Mouse (Mus musculus) megakaryocyte-erythroid progenitor cell, adult 5-6 weeks (primary cell): ENCODE measurements around the gene Selenoi. TPM values are rescaled to one million over a fixed set of nuclear protein-coding genes. Genes with fewer than 3 reads are reported as not detected.

Source experiments
- ATAC-seq: replicated peaks from 2 replicates; pipeline ENCODE4 v1.8.0; 2016; ENCODE audit warnings: mild to moderate bottlenecking, inconsistent platforms; ENCODE audit not compliant: severe bottlenecking, poor library complexity, low FRiP score, low TSS enrichment
- total RNA-seq, 2 experiments: library from RNA; stranded (forward) in 1 of 2; stranded (reverse) in 1 of 2; fragments of 200-1000, 215-1000 nt in 1 of 2; fragments of >200 nt in 1 of 2; fragmentation: Nextera tagmentation in 1 of 2; gene quantifications; 2 replicates each; pipeline ENCODE4 v1.2.3; 2014 to 2017

Gene Selenoi
- total RNA-seq, 2 experiments from 2014 or later, result 34.1 to 120 TPM

DNA sequence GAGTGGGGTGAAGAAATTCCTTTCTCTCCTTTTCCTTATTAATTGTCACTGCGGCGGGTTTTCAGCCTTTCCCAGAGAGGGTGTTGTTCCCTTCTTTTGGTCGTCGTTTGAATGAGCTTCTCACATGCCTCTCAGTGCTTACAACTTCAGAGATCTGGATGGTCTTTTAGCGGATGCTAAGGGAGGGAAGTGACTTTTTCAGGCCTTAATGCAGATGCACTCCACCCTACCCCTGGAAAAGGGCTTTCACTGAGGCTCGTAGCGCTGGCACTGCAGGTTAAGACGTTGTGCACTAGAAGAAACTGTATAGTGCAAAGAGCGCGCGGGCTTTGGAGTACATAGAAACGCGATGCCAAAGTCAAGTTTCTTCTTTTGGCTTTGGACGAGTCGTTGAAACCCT is 661 bp downstream of the Selenoi start:
- ATAC-seq, result no peak

- ATAC-seq, result no peak; the same call in 1 of the 2 replicates
These were observed 1.6 kb downstream of the Selenoi start for GRCm38 (mm10) chr5:30233979-30234378.

DNA sequence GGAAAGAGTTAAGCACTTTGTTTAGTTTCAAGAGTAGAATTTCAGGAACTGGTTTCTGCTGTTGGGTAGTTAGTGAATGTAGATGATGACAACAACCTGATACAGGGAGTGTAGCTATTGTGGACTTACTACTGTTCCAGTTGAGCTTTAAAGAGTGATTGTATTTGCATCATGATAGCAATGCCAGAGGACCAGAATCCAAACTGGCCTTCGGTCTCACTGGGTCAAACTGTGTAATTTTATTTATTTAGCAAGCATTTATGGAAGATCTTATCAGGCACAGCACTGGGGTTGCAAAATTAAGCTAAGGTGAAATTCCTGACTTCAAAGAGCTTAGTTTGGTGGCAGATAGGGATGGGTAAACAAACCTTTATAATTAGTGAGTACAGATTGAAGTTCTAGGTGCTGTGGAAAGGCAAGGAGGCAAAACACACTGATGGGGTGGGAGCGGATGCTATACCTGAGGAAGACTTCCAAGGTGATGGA is 3.3 kb downstream of the Selenoi start:
- ATAC-seq, result no peak

DNA sequence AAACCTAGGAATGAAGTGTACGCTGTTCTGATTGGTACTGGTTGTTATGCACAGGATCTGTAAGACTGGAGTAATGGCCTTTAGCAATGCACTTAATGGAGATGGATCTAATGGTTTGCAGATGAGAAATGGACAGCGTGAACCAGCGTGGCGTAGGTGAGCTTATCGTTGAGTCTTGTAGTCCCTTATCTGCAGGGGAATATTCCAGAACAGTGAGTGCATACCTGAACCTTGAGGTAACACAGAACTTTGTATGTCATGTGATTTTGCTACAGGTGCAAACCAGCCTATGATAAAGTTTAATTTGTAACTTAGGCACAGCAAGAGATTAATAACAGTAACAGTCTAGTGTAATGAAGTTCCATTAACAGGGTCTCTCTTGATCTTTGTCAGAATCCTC is 6.2 kb downstream of the Selenoi start:
- ATAC-seq, result no peak

DNA sequence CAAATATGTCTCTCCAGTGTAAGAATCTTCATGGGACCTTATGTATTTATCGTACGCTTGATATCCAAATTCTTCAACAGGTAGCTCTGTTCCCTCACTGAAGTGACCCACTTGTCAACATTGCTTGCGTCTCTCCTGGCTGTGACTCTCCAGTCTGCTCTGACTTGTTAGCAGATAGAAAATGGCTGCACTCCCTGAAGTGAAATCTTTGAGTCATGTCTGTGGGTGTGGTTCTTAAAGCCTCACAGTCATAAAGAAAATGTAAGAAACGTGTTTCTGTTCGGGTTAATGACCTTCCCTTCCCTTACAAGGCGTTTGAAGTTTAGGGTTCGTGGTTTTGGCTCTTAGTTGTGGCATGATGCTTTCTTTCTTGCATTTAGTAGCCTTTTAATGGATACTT is 8.2 kb downstream of the Selenoi start:
- peak; percentile 43; the same call in 1 of the 2 replicates for ATAC-seq

DNA sequence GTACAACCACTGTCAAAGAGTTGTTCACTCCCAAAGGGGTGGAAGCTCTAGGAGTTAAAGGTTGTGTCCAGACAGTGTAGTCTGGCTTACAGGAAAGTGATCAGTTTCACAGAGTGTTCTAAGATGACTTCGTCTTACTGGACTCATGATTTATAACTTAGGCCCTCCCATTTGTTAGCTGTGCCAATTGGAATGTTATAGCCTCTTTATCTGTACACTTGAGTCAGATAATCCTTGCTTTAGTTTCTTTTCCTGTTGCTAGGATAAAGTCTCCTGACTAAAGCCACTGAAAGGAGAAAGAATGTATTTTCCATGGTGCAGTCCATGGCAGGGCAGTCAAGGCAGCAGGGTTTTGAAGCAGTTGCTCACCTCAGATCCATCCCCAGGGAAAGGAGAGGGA is 10.0 kb downstream of the Selenoi start:
- no peak for ATAC-seq

DNA sequence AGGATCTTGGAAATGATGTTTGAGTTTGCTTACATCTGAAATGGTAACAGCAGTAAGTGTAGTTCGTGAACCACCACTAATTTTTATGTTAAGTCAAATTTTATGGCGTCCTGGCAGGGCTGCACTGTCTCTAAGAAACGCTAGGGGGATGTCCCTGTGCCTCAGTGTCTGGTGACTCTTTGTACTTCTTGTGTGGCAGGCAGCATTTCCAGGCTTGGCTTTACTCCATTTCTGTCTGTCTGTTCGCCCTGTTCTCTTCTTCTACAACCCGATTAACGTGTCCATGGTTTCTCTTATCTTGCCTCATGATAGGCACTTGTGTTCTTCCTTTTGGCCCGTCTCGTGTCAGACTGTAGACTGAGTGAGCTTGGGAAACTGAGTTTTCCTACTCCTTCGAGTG is 11.4 kb downstream of the Selenoi start:
- ATAC-seq, result peak; percentile 86

- no peak for ATAC-seq
These were observed 13.6 kb downstream of the Selenoi start for GRCm38 (mm10) chr5:30245861-30246416.

DNA sequence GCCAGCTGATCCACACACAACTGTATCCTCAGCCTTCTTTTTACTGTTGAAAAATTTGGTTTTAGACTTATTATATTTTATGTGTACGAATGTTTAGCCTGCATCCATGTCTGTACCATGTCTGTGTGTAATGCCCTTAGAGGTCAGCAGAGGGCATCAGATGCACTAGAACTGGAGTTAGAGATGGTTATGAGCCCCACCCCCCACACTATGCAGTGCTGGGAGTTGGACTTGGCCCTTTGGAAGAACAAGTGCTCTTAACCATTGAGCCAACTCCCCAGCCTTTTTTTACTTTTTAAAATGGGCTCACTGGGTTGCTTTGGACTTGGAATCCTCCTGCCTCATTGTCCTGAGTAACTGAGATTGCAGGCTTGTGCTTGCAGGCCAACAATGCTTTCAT is 15.3 kb downstream of the Selenoi start:
- ATAC-seq, result 0 out of 2 replicates have a peak, but pooled peaks have one; percentile 45

- no peak for ATAC-seq
These were observed 23.4 kb downstream of the Selenoi start for GRCm38 (mm10) chr5:30255567-30256354.

- ATAC-seq, result no peak
These were observed 26.4 kb downstream of the Selenoi start for GRCm38 (mm10) chr5:30258776-30259175.

DNA sequence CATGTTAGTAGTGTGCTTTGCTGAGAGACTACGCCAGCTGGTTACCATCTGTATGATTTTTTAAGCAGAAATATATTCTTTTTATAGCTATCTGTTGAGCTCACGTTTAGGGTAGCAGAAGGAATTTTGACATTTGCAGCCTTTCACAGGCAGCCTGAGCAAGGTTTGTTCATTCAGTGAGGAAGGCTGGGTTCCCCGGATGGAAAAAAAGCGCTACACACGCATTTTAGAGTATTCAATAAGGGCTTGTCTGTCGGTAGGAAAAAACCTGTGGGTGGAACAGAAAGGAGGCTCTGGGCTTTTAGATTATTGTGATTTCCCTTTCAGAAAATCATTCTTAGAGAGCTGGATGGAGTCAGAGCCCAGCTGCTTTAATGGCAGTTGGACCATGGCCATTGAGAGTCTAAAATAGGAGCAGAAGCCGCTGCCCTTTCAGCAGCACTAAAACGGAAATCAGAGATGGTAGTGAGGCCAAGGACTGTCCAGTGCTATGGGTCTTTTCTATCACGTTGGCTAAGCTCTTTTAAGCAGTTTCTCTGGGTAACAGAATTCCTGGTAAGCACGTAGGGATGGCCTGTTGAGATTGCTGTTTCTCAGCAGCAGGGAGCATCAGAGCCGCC is 38.3 kb downstream of the Selenoi start:
- ATAC-seq, result no peak

DNA sequence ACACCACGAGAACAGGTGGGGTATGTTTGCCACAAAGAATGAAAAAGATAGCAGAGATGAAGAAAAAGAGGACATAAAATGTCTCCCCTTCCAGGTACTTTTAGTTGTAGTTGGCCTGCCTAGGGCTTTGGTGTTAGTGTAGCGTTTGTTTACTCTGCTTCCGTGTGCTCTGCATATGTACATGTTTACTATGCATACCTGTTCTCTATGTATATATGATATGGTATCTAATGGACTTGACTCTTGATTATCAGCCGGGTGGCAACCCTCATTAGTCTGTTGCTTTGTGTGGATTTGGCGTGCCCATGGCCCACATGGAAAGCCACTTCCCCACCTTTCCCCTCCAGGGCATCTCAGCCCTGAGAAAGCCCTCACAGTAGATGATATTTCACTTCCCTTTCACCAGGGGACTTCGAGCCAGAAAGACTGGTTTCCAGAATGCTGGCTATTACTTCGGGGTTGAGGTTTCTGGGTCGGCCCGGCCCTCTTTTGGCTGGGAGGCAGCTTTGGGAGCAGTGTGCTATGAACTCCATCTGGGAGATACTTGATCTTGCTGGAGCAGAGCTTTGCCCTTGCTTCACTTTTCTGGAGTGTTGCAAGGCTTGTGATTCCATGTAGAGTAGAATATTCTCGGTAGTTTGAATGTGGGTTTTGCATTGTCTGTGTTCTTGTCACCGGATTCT is 39.4 kb downstream of the Selenoi start:
- ATAC-seq, result no peak

- ATAC-seq, result no peak
These were observed 44.0 kb downstream of the Selenoi start for GRCm38 (mm10) chr5:30276361-30276760.

DNA sequence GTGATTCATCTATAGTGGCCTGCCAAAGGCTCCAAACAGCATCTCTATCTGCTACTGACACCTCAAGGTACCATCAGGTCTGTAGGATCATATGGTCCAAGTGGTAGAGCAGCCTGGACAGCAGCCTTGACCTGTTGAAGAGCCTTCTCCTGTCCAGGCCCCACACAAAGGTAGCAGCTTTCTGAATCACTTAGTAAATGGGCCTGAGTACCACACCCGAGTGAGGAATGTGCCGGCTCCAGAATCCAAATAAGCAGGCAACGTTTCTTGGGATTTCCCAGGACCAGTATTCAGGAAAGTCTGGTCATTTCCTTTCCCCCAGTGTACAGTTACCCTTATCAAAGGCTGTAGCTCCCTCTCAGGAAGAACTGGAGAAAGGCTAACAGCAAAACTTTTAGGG is 46.6 kb downstream of the Selenoi start:
- ATAC-seq, result no peak

- ATAC-seq, result no peak
These were observed 47.1 kb downstream of the Selenoi start for GRCm38 (mm10) chr5:30279446-30279845.

DNA sequence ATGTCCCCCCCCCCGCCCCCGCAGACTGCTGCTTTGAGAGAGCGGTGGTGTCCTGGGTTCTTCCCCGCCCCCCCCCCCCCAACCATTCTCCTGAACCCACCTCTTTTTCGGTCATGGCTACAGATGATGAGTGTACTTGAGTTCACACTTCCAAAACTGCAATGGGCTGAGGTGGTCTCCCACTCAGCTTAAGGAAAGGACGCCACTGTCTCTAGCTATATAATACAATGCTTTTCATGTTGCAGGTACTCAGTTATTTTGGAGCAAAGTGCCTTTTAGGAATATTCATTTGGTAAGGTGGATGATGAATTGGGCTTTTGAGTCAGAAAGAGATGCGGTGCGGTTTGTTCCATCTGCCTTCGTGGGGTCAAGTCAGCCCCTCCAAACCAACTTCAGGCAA is 48.5 kb downstream of the Selenoi start:
- no peak for ATAC-seq

DNA sequence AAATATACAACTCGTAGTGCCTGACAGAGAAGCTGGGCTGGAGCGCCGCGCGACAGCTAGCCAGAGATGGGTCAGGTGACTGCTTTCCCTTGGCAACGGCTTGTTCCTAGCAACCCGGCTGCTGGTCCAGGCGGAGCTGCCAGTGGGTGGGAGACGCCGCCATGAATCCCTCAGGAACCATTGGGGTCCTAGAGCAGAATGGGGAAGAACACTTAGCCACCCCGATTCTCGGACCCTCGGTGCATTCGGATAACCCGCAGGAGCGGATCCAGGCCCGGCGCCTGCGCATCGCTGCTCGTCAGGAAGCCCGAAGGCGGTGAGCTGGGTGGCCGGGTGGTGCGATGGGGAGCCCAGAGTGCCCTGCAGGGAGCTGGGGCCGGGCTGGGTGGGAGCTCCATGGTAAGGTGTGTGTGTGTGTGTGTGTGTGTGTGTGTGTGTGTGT is 48.9 kb downstream of the Selenoi start, which contains the start of gene Drc1:
Gene Drc1, plus strand, starts transcription at position 98 of the 442 bp plus-strand sequence.
- no peak for ATAC-seq

- ATAC-seq, result no peak
These were observed 53.8 kb downstream of the Selenoi start for GRCm38 (mm10) chr5:30285944-30286799.
